Mouse (Mus musculus) mouse embryonic stem cell (cell line): ENCODE measurements around the gene Proser1.

ENCODE experiments used
- in situ Hi-C, 2 experiments: fragments of 300-500 bp; cut with MboI; formaldehyde crosslinking; loops; 1 replicate in 1 of 2; 3 replicates in 1 of 2; pipeline ENCODE4 v1.14.3; 2019 to 2020; ENCODE audit warnings: low sequenced_read_pairs in 2 of 2, low pct_unique_long_range_greater_than_20kb in 1 of 2, mixed read lengths in 1 of 2; ENCODE audit not compliant: unreplicated experiment in 1 of 2

Gene Proser1

DNA sequence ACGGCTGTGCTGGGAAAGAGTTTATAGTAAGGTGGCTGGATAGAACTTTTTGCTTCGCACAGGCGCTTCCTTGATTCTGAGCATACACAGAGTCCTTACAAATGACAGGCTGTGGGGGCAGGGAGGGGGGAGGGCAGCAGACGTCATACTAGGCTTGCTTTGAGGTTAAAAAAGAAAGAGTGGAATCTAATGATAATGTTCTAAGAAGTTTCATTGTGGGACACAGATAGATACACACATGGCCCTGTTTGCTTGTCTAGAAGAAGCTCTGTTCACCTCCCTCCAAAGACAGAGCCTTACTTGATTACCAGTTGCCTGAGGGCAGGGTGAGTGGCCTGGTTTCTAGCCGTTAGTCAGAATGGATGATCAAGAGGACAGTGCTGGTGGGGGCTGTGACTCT, 49.6 kb downstream of the Proser1 start:
- in situ Hi-C loops = no loop called here

DNA sequence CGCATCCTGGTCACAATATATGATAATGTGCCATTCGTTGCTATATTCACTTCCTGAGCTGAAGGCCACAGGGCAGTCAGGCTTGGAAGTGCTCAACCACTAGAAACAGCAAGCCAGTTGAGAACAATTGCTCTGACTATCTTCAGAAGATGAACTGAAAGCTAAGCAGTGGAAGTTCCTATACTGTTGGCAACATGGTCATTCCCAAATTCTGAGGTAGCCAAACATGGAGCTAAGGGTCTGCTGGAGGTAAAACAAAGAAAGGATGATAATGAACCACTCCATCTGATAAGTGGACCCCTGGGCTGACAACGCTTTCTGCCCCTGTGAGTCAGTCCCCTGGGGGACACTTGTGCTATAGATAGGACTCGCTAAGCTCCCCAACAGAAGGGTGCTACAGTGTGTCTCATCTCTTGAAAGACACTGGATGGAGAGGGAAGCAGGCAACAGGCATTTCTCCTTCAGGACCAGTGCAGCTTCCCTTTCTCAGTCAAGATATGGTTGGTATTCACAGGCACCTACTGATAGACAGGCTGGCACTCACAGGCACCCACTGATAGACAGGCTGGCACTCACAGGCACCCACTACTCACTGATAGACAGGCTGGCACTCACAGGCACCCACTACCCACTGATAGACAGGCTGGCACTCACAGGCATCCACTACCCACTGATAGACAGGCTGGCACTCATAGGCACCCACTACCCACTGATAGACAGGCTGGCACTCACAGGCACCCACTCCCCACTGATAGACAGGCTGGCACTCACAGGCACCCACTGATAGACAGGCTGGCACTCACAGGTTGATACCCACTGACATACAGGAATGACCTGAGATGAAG, 51.0 kb downstream of the Proser1 start:
- in situ Hi-C loops = no loop called here

- in situ Hi-C loops = no loop called here
Observed at GRCm38 (mm10) chr3:53522794-53523193, 59.3 kb downstream of the Proser1 start.

GRCm38 (mm10) chr3:53525737-53526136, 62.3 kb downstream of the Proser1 start:
- in situ Hi-C loops = no loop called here

DNA sequence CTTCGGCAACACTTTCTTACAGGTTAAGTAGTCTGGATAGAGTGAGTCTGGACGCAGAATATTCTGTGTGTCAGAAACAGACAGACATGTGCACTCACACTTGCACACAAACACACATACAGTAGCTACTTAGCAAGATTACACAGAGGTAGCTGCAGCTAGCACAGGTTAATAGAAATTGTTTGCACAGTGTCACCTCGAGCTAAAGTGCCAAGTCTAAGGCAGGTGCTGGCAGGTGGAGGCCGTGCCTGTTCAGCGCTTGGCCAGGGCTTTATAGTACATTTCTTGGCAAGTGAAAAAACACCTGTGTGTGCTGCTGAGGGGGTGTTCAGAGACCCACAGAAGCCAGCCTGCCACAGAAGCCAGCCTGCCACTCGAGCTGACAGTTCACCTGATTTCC, 66.8 kb downstream of the Proser1 start:
- in situ Hi-C loops = no loop called here
